Mouse (Mus musculus) B cell, adult (primary cell): ENCODE results near the gene Smtn. TPM values are rescaled to one million over a fixed set of nuclear protein-coding genes. Genes with fewer than 3 reads are reported as not detected.

Experiments
- total RNA-seq: library from RNA; stranded (reverse); gene quantifications from 4 replicates; pipeline ENCODE4 v1.2.4, GENCODE M21; 2023; ENCODE audit not compliant: inconsistent age

Smtn gene
- 0.93 to 2.7 TPM (median 1.9 TPM) in 4 replicates for total RNA-seq

GRCm38 (mm10) chr11:3540451-3541085 is at the start of gene Smtn:
Gene Smtn (minus strand): TSS chr11:3540612.

DNA sequence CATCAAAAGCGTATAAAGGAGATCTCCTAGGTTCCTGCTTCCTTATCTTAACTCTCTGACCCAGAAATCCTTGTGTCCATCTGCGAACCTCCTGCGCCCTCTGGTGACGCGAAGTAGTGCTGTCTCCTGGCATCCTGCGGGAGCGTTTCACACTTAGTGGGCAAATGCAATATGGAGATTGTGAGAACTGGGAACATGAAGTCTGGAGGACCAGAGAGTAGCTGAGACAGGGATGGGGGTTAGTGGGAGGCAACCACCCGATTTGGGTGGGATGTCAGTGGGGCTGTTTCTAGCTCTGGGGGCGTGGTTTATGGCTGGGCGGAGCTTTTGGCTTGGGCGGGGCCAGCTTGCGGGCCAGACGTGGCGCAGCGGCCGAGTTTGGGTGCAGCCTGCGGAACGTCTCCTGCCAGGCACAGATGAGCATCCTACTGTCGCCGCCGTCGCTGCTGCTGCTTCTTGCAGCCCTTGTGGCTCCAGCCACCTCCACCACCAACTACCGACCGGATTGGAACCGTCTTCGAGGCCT is 25.8 kb downstream of the Smtn start, which contains the start of gene Selenom:
Gene Selenom (plus strand): TSS at position 156 of the 526 bp plus-strand sequence.

GRCm38 (mm10) chr11:3487952-3488570 is 52.4 kb downstream of the Smtn start, which contains the start of gene Pla2g3:
Gene Pla2g3 (plus strand): TSS chr11:3488284.

Other genes with a start within 250 kb of the Smtn start
- gene Pik3ip1, start 210.2 kb downstream of the Smtn start, total RNA-seq = 292 to 318 TPM (median 307 TPM) in 4 replicates
- 74.3 to 91.5 TPM (median 77.5 TPM) in 4 replicates for gene Limk2, start 131.4 kb downstream of the Smtn start, total RNA-seq
- 18.6 to 23.1 TPM (median 20.2 TPM) in 4 replicates for gene Rnf185, start 88.2 kb downstream of the Smtn start, total RNA-seq
- gene Pla2g3, start 52.3 kb downstream of the Smtn start, total RNA-seq = 0.18 to 0.39 TPM in 2 of 4 replicates, not detected in the others
- gene Inpp5j, start 35.8 kb downstream of the Smtn start, total RNA-seq = not detected in 4 replicates
- 0.78 to 1.8 TPM (median 1.1 TPM) in 3 of 4 replicates, not detected in the other for gene Selenom, start 25.9 kb downstream of the Smtn start, total RNA-seq
- 58.3 to 69.4 TPM (median 62.5 TPM) in 4 replicates for gene Morc2a, start 108.6 kb upstream of the Smtn start, total RNA-seq